Mouse (Mus musculus): ENCODE data around the gene Syt6.

The Syt6 gene

GRCm38 (mm10) chr3:103575156-103575892 is at the start of gene Syt6:
Syt6 (plus strand) TSS chr3:103575231.
- DNase-seq (ENCODE audit: low read depth, low spot score), result no peak

- no peak for DNase-seq (ENCODE audit: low read depth, low spot score)
Measured at GRCm38 (mm10) chr3:103526201-103526704, 48.8 kb upstream of the Syt6 start.

- no peak for DNase-seq (ENCODE audit: low read depth, low spot score)
Measured at GRCm38 (mm10) chr3:103526864-103527263, 48.2 kb upstream of the Syt6 start.

GRCm38 (mm10) chr3:103534036-103534435 is 41.0 kb upstream of the Syt6 start:
- DNase-seq (ENCODE audit: low read depth, low spot score), result no peak

GRCm38 (mm10) chr3:103535207-103535606 is 39.8 kb upstream of the Syt6 start:
- DNase-seq (ENCODE audit: low read depth, low spot score), result no peak

- DNase-seq (ENCODE audit: low read depth, low spot score), result no peak
Measured at GRCm38 (mm10) chr3:103539148-103539547, 35.9 kb upstream of the Syt6 start.

GRCm38 (mm10) chr3:103546166-103546565 is 28.9 kb upstream of the Syt6 start:
- DNase-seq (ENCODE audit: low read depth, low spot score), result no peak

GRCm38 (mm10) chr3:103546626-103547025 is 28.4 kb upstream of the Syt6 start:
- DNase-seq (ENCODE audit: low read depth, low spot score), result no peak

GRCm38 (mm10) chr3:103550236-103550635 is 24.8 kb upstream of the Syt6 start:
- DNase-seq (ENCODE audit: low read depth, low spot score), result no peak

- no peak for DNase-seq (ENCODE audit: low read depth, low spot score)
Measured at GRCm38 (mm10) chr3:103567226-103567625, 7.8 kb upstream of the Syt6 start.

- no peak for DNase-seq (ENCODE audit: low read depth, low spot score)
Measured at GRCm38 (mm10) chr3:103572526-103572925, 2.5 kb upstream of the Syt6 start.

GRCm38 (mm10) chr3:103573106-103573790 is 1.8 kb upstream of the Syt6 start:
- DNase-seq (ENCODE audit: low read depth, low spot score), result no peak

GRCm38 (mm10) chr3:103573791-103574166 is 1.3 kb upstream of the Syt6 start:
- peak; percentile 91 for DNase-seq (ENCODE audit: low read depth, low spot score)

GRCm38 (mm10) chr3:103574566-103575155 is 370 bp upstream of the Syt6 start:
- no peak for DNase-seq (ENCODE audit: low read depth, low spot score)

- peak; percentile 35 for DNase-seq (ENCODE audit: low read depth, low spot score)
Measured at GRCm38 (mm10) chr3:103575893-103576641, 1.0 kb downstream of the Syt6 start.

- no peak for DNase-seq (ENCODE audit: low read depth, low spot score)
Measured at GRCm38 (mm10) chr3:103587136-103587535, 12.1 kb downstream of the Syt6 start.

GRCm38 (mm10) chr3:103587672-103588071 is 12.6 kb downstream of the Syt6 start:
- no peak for DNase-seq (ENCODE audit: low read depth, low spot score)

- no peak for DNase-seq (ENCODE audit: low read depth, low spot score)
Measured at GRCm38 (mm10) chr3:103589636-103590035, 14.6 kb downstream of the Syt6 start.

- no peak for DNase-seq (ENCODE audit: low read depth, low spot score)
Measured at GRCm38 (mm10) chr3:103592636-103593035, 17.6 kb downstream of the Syt6 start.

GRCm38 (mm10) chr3:103593631-103594030 is 18.6 kb downstream of the Syt6 start:
- no peak for DNase-seq (ENCODE audit: low read depth, low spot score)

- DNase-seq (ENCODE audit: low read depth, low spot score), result no peak
Measured at GRCm38 (mm10) chr3:103595271-103595810, 20.3 kb downstream of the Syt6 start.

- no peak for DNase-seq (ENCODE audit: low read depth, low spot score)
Measured at GRCm38 (mm10) chr3:103597586-103597985, 22.6 kb downstream of the Syt6 start.
